Mouse (Mus musculus): Measurements from ENCODE around the gene Olfr202.

DNA sequence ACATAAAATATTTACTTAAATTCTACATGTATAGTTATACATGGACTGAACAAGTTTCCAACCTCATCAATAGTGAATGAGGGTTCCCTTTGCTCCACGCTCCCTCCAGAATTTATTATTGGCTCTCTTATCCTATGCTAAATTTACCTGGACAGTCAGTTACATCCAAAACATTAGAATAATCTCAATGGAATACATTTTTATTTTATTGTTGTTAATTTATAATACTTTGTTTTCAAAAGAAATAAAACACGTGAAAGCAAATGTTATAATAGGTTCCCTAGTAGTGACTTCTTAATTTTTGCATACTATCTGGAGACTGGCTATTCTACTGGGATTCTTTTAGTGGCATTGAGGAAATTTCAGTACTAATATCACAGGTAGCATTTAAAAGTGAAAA lies 12.0 kb upstream of the Olfr202 start, which contains the start of gene Olfr203:
- no peak for TF ChIP-seq CTCF (IDR thresholded peaks at IDR 0.05; ENCODE audit: low read depth)
- no peak for TF ChIP-seq EP300 (IDR thresholded peaks at IDR 0.05; ENCODE audit: low read depth)
